Mouse (Mus musculus) ES-Bruce4 (cell line): ENCODE results near the gene S100a11.

Source experiments
- CTCF ChIP-seq: IDR thresholded peaks from one replicate; pipeline ENCODE4 v1.8.1; 2011; ENCODE audit warnings: low read depth, low read length
- POLR2A ChIP-seq: IDR thresholded peaks from one replicate; pipeline ENCODE4 v1.8.1; 2011; ENCODE audit warnings: low read length; ENCODE audit not compliant: insufficient read depth

DNA sequence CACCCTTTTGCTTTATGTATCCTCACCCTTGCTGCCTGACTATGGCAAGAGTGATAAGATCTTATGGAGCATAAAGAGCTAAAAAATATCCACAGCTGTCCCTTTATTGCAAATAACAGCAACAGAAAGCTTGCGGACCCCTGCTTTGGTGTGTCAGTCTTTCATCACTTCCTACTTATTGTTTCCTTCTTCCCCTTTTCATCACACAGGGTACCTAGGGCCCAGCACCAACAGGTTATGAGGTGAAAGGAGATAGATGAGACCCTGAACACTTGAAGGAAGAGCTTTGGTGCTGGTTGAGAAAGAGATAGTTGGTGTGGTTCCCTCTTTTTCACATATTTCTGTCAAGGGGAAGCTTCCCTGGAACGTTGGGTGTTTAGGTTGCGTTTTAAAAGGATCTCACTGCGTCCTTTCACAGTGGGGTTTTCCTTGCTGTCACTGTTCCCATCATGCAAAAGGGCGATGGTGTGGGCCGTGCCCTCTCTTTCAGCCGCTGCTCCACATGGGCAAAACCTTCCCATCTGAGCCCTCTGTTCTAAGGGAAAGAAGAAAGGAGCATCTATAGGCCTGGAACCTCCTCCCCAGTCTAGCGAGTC is 1.3 kb downstream of the S100a11 start:
- no peak for TF ChIP-seq CTCF
- no peak for TF ChIP-seq POLR2A
